Mouse (Mus musculus) lung, postnatal 0 days (tissue): ENCODE data around the gene Rora.

Source experiments
- CTCF ChIP-seq: IDR thresholded peaks from 2 replicates; pipeline ENCODE4 v1.5.1; 2016; ENCODE audit warnings: antibody characterized with exemption, mild to moderate bottlenecking
- EP300 ChIP-seq: IDR thresholded peaks from 2 replicates; pipeline ENCODE4 v1.6.1; 2016; ENCODE audit warnings: antibody characterized with exemption, mild to moderate bottlenecking, control low read depth

DNA sequence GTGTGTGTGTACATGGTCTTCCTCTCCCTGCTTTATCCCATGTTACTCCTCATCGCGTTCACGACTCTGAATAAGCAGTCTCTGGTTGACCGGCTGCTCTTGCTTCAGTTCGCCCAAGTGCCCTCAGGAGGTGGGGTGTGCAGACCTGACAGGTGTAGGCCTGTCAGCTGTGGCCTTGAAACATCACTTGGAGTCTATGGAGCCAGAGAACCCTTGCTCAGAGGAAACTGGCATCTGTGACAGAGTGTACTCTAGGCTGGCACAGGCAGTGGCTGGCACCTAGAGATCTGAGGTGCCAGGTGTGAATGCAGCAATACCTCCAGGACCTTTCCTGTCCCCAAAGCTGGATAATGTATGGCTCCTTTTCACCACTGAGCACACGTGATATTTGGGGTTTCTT, 331.5 kb downstream of the Rora start:
- TF ChIP-seq EP300 (no peak), CTCF (no peak)
